Mouse (Mus musculus) spleen, adult 2 months (tissue): ENCODE data around the gene Thada. TPM values are rescaled to one million over a fixed set of nuclear protein-coding genes. Genes with fewer than 3 reads are reported as not detected.

ENCODE experiments used
- DNase-seq, 2 experiments: peaks; one replicate each; pipeline versions ENCODE4 v3.0.0 to v3.0.0-alpha.2; 2012 to 2021; ENCODE audit warnings: low spot score in 2 of 2, low read depth in 1 of 2
- H3K27ac ChIP-seq: fragments of 200-500 bp; 2 replicates; pipeline ENCODE4 v1.5.1; 2012; ENCODE audit warnings: low read length, inconsistent platforms; ENCODE audit not compliant: insufficient read depth
- H3K27me3 ChIP-seq: fragments of 200-500 bp; 2 replicates; pipeline ENCODE4 v1.6.1; 2012; ENCODE audit warnings: mild to moderate bottlenecking, moderate library complexity, low read length, inconsistent platforms; ENCODE audit not compliant: control insufficient read depth, insufficient read depth
- H3K36me3 ChIP-seq: fragments of 200-500 bp; 2 replicates; pipeline ENCODE4 v1.6.1; 2012; ENCODE audit warnings: mild to moderate bottlenecking, low read length, inconsistent platforms; ENCODE audit not compliant: control insufficient read depth, insufficient read depth
- H3K4me1 ChIP-seq: fragments of 200-500 bp; 2 replicates; pipeline ENCODE4 v1.6.1; 2011; ENCODE audit warnings: inconsistent platforms; ENCODE audit not compliant: control insufficient read depth, insufficient read depth, insufficient read length
- H3K4me3 ChIP-seq: fragments of 200-500 bp; 2 replicates; pipeline ENCODE4 v1.5.1; 2011; ENCODE audit warnings: mild to moderate bottlenecking, inconsistent platforms; ENCODE audit not compliant: insufficient read depth, insufficient read length; ENCODE audit errors: extremely low read depth
- CTCF ChIP-seq: fragments of 200-500 bp; IDR thresholded peaks from 2 replicates; pipeline ENCODE4 v1.5.1; 2011; ENCODE audit warnings: mild to moderate bottlenecking, inconsistent platforms; ENCODE audit not compliant: insufficient read depth, insufficient read length, insufficient replicate concordance; ENCODE audit errors: extremely low read depth
- POLR2A ChIP-seq: fragments of 200-500 bp; IDR thresholded peaks from 2 replicates; pipeline ENCODE4 v1.6.1; 2011; ENCODE audit warnings: low read depth, low read length, inconsistent platforms
- WGBS: fragments of 180-500 bp; shearing (Covaris S2); methylation state at CpG from one replicate; pipeline ENCODE4 v1.1.7; 2018; 5-methylcytosine and 5-hydroxymethylcytosine counted together
- polyA plus RNA-seq: library from polyadenylated mRNA; depleted of rRNA; stranded (reverse); fragments of >200 nt; gene quantifications from 2 replicates; pipeline ENCODE4 v1.2.3, GENCODE M21; 2012

The Thada gene
- polyA plus RNA-seq, 1 experiment = 17.2 TPM

DNA sequence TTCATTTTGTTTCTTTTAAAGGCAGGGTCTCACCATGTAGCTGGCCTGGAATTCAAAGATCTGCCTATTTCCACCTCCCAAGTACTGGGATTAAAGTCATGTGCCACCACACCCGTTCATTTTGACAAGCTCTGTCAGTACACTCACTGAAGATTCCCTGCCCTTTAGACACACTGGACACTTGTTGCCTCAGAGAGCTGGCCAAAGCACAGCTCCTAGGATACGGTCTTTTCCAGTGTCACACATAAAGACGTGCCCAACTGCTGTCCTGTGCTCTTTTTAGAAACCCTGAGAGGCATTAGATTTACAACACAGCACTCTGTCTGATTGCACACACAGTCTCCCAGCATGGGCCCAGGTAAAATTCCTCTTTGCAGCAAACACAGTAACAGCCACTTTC is 248.3 kb downstream of the Thada start:
- no peak for DNase-seq
- H3K27ac ChIP-seq = no peak overlapping the region
- H3K4me1 ChIP-seq = no peaks in the 10 kb centered on the region
- 90% methylated on average over 3 of the region's 3 CpGs for WGBS
- no peaks in the 10 kb centered on the region for H3K27me3 ChIP-seq
- peaks cover 2% of the 10 kb centered on the region; the same call in 1 of the 2 replicates for H3K36me3 ChIP-seq
- H3K4me3 ChIP-seq = no peak overlapping the region
- TF ChIP-seq POLR2A (no peak), CTCF (no peak)

DNA sequence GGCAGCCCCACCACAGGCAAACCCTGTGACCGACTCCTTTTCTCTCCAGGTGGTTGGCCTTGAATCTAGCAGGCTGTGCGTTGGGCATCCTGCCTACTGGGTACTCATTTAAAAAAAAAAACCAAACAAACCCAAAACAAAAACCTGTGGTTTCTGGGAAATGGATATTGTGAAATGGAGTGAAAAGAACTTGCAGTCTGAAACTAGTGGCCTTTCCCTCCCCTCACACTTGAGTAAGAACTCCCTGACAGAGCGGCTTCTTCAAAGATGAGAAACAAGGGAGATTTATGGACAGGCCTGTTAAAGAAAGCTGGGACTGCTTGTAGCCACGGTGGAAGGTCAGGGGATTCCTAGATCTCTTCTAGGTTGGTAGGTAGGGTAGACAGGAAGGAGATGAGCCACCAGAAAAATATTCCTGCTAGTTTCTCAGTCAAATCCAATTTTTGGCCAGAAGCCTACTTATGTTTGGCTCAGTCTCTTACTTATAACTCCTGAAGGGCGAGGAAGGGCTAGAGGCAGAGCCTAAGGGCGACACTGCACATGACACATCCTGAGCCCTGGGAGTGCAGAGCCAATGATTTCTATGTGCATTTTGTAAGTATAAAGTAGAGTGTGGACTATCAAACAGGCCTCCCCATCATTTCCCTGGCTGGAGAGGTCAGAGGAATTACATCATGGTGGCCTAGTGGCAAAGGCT is 250.6 kb downstream of the Thada start:
- Histone ChIP-seq H3K4me3 (no peak overlapping the region), H3K4me1 (no peaks in the 10 kb centered on the region), H3K36me3 (peaks cover 2% of the 10 kb centered on the region; the same call in 1 of the 2 replicates), H3K27ac (peak overlapping the region; percentile 10; the same call in 1 of the 2 replicates), H3K27me3 (no peaks in the 10 kb centered on the region)
- DNase-seq = no peak
- TF ChIP-seq CTCF = no peak
- TF ChIP-seq POLR2A = no peak
- WGBS = 88% methylated on average over 6 of the region's 6 CpGs

DNA sequence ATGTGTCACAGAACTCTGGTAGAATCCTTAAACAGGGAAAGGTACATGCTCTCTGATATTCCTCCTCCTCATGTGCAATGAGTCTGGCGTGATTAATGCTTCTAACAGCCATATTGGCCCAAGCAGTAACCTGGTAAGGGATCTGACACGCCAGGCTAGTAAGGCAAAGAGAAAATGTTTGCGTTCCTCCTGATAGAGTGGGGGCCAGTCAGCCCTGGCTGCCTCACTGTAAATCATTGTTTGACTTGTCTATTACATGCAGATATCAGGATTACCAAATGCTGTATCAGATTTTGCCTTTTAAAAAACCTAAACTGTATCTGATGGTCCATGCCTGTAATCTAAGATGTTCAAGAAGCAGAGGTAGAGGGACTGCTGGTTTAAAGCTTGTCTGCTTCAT is 252.5 kb downstream of the Thada start:
- 97% methylated on average over 3 of the region's 3 CpGs for WGBS

DNA sequence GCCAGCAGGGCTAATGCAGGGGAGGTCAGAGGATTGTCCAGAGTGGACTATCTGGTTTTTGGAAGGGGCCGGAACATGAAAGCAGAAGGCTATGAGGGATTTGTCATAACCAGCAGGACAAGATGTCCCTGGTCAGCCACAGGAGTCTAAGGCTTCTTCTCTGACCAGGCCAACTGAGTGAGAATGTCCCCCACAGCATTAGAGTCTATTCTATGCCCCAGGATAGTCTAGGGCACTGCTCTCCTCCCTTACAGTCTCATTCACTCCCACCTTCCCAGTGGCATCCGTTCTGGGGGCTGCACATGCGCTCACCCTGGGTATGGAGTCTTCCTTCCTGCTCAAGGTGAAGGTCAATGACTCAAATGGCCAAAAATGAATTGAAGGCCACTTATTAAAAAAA is 258.4 kb downstream of the Thada start:
- TF ChIP-seq CTCF (no peak), POLR2A (no peak)
- 93% methylated on average over 3 of the region's 3 CpGs for WGBS
- Histone ChIP-seq H3K4me3 (no peak overlapping the region), H3K27me3 (no peaks in the 10 kb centered on the region), H3K36me3 (peaks cover 2% of the 10 kb centered on the region), H3K4me1 (no peaks in the 10 kb centered on the region), H3K27ac (no peak overlapping the region)
- no peak for DNase-seq

More for the DNA sequence above, 252.5 kb downstream of the Thada start:
- Histone ChIP-seq H3K36me3 (peaks cover 2% of the 10 kb centered on the region; the same call in 1 of the 2 replicates), H3K27ac (no peak overlapping the region), H3K4me1 (no peaks in the 10 kb centered on the region), H3K4me3 (no peak overlapping the region), H3K27me3 (no peaks in the 10 kb centered on the region)
- DNase-seq = no peak
- no peak for TF ChIP-seq POLR2A
- TF ChIP-seq CTCF = no peak

DNA sequence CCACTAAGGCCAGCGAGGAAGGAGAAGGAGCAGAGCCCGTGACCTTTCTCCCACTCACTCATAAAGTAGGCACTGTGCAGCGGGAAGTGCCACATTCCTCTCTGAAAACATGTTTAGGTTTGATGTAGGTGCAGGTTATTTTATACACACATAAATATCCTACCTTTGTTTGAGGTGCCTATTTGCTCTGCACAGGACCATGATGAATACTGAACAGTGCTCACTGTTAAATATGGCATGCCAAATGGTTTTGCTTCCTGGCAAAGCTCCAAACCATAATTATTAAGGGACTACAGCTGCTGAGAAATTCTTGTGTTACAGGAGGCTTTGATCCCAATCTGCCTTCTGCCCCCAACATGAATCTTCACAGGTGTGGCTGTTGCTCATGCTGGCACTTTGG is 259.8 kb downstream of the Thada start:
- H3K27ac ChIP-seq = no peak overlapping the region
- 91% methylated on average over 3 of the region's 3 CpGs for WGBS

DNA sequence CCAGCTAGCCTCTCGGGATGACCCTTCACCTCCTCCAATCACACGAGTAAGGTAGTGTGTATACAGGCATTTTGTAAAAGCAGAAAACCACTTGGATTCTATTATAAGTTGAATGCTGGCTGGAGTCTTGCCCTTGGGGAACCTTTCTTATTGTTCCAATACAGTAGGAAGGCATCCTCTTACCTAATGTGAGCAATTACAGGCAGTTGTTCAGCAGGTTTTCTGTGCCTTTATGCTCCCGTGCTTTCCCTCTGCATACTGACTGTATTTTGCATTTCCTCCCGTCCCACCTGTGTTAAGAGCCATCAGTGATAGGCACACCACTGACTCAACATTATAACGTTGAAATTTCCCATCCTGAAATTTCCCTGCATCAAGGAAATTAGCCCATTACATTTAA is 261.0 kb downstream of the Thada start:
- no peak overlapping the region for H3K27ac ChIP-seq
- H3K36me3 ChIP-seq = peaks cover 4% of the 10 kb centered on the region
- TF ChIP-seq POLR2A (no peak), CTCF (no peak)
- 90% methylated on average over 5 of the region's 5 CpGs for WGBS
- no peaks in the 10 kb centered on the region for H3K4me1 ChIP-seq
- H3K4me3 ChIP-seq = no peak overlapping the region
- no peak for DNase-seq
- no peaks in the 10 kb centered on the region for H3K27me3 ChIP-seq

More for the DNA sequence above, 259.8 kb downstream of the Thada start:
- no peak for DNase-seq
- Histone ChIP-seq H3K4me1 (no peaks in the 10 kb centered on the region), H3K27me3 (no peaks in the 10 kb centered on the region), H3K4me3 (no peak overlapping the region), H3K36me3 (peaks cover 4% of the 10 kb centered on the region)
- TF ChIP-seq CTCF = no peak
- TF ChIP-seq POLR2A = no peak

DNA sequence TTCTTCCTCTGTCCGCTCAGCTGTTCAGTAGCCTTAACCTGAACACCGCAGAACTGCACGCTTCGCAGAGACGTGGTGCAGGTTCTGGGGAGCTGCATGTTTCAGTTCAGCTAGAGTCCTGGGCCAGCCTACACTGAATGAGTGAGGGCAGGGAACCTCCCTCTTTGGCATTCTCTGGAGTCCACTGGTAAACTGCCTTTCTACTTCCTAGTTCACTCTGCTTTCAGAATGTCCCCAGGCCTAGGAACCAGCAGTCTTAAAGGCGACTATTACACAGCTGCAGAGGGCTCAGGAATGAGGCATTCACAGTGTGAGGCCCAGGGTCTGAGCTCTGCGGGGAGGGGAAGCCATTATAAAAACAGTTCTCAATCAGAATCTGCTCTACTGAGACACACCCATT is 262.7 kb downstream of the Thada start:
- 80% methylated on average over 7 of the region's 7 CpGs for WGBS
- H3K27me3 ChIP-seq = no peaks in the 10 kb centered on the region
- no peaks in the 10 kb centered on the region for H3K4me1 ChIP-seq
- no peak for DNase-seq
- no peak overlapping the region for H3K27ac ChIP-seq
- H3K36me3 ChIP-seq = peaks cover 4% of the 10 kb centered on the region
- no peak overlapping the region for H3K4me3 ChIP-seq
- TF ChIP-seq CTCF (no peak), POLR2A (no peak)
